Mouse (Mus musculus): ENCODE results near the gene Hsdl2. TPM values are rescaled to one million over a fixed set of nuclear protein-coding genes. Genes with fewer than 3 reads are reported as not detected.
"Not testable (repeated sequence)": the region's sequence is repeated elsewhere in the genome, so short reads cannot be mapped to it uniquely, and the experiment has no call there.

The Hsdl2 gene
- total and polyA plus RNA-seq, 2 experiments from 2014 or later: 17.2 to 24.7 TPM

DNA sequence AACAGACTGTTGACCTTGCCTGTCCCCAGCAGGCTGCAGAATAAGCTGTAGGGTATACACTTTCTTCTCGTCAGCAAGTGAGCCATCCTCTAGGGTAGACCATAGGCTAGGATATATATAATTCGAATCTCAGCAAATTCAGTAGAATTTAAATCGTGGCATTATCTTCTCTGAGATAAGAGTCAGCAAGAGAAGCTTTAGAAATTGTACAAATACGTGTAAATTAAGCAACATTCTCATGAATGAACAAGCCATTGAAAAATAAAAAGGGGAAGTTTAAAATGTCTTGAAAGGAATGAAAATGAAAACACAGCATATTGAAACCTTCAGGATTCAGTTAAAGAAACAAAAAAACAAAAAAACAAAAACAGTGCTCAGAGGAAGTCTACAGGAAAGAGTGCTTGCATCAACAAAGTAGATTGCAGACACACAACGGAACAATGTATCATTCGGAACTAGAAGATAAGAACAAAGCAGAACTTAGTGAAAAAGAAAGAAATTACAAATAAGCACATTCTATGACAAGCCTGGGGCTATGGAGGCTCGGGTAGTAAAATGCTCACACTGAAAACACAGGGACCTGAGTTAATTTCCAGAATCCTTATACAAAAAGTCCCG lies 15.7 kb upstream of the Hsdl2 start:
- no peak overlapping the region for H3K27ac ChIP-seq (ENCODE audit: low read depth, low read length)
- 75% methylated on average over 8 of the region's 8 CpGs for WGBS

DNA sequence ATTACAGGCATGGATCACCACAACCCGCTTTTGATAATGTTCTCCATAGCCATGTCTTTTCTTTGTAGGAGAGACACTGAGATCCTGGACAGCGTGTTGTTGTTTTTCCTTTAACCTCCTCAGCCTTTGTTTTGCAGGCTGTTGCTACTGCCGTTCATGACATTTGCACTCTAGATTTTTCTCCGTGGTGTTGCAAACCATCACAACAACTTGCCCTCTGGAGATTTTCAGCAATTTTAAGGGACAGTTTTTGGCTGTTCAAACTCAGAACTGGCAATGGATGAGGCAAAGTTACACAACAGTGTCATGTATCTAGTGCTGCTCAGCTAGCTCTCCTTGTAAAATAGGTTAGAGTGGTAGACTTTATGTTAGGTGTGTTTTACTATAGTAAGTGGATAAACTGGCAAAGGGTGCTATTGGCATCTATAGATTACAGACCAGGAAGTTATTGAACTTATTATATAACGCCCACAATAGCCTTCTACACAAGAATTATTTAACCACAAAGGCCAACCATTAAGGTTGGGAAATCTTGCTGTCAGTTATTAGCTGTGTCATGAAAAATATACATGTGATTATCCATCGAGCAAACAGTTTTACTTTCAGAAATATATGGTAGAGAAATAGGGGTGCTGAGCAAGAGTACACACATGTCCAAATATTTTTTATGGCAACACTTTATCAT lies 13.6 kb upstream of the Hsdl2 start:
- no peak overlapping the region for H3K27ac ChIP-seq (ENCODE audit: low read depth, low read length)
- no peak for TF ChIP-seq CTCF (IDR thresholded peaks at IDR 0.05; ENCODE audit: low read depth)
- H3K4me3 ChIP-seq (ENCODE audit: low read depth, low read length): no peak overlapping the region
- no peaks in the 10 kb centered on the region for H3K27me3 ChIP-seq (ENCODE audit: insufficient read depth, low read length)
- no peaks in the 10 kb centered on the region for H3K36me3 ChIP-seq (ENCODE audit: insufficient read depth)
- 83% methylated on average over 6 of the region's 6 CpGs for WGBS
- H3K4me2 ChIP-seq (ENCODE audit: low read depth): no peak overlapping the region
- H3K4me1 ChIP-seq (ENCODE audit: insufficient read depth): no peaks in the 10 kb centered on the region
- H3K9me3 ChIP-seq (ENCODE audit: low read length): 0 out of 2 replicates have a peak, but pooled peaks cover 3% of the 10 kb centered on the region
- ATAC-seq (no peak), DNase-seq (no peak)
- H3K9ac ChIP-seq: no peak overlapping the region

More for the DNA sequence above, 15.7 kb upstream of the Hsdl2 start:
- no peak for TF ChIP-seq CTCF (IDR thresholded peaks at IDR 0.05; ENCODE audit: low read depth)
- no peaks in the 10 kb centered on the region for H3K4me1 ChIP-seq (ENCODE audit: insufficient read depth)
- DNase-seq (no peak), ATAC-seq (no peak)
- H3K27me3 ChIP-seq (ENCODE audit: insufficient read depth, low read length): no peaks in the 10 kb centered on the region
- no peak overlapping the region for H3K4me2 ChIP-seq (ENCODE audit: low read depth)
- no peak overlapping the region for H3K9ac ChIP-seq
- H3K36me3 ChIP-seq (ENCODE audit: insufficient read depth): no peaks in the 10 kb centered on the region
- H3K9me3 ChIP-seq (ENCODE audit: low read length): 0 out of 2 replicates have a peak, but pooled peaks cover 3% of the 10 kb centered on the region
- H3K4me3 ChIP-seq (ENCODE audit: low read depth, low read length): no peak overlapping the region

DNA sequence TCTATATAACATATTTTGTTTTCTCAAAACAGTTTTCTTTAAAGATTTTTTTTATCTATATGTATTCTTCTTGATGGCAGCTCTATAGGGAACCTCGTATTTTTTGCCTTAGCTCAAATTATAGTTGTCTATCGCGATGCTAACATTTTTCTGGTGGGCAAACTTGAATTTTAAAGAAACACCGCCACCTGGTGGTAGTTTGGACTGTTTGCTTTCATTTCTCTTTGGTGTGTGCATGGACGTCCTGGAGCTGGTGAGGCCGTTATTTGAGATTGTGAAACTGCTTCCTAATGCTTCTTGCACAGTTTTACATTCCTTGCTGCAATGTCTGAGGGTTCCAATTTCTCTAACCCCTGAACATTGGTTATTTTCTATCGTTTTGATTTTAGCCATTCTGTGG lies 11.8 kb upstream of the Hsdl2 start:
- DNase-seq (peak; percentile 92), ATAC-seq (peak; percentile 83)
- no peak overlapping the region for H3K4me2 ChIP-seq (ENCODE audit: low read depth)
- no peaks in the 10 kb centered on the region for H3K36me3 ChIP-seq (ENCODE audit: insufficient read depth)
- no peaks in the 10 kb centered on the region for H3K4me1 ChIP-seq (ENCODE audit: insufficient read depth)
- H3K27me3 ChIP-seq (ENCODE audit: insufficient read depth, low read length): no peaks in the 10 kb centered on the region
- H3K9ac ChIP-seq: no peak overlapping the region
- H3K27ac ChIP-seq (ENCODE audit: low read depth, low read length): no peak overlapping the region
- TF ChIP-seq CTCF (IDR thresholded peaks at IDR 0.05; ENCODE audit: low read depth): peak; percentile 82
- H3K9me3 ChIP-seq (ENCODE audit: low read length): 0 out of 2 replicates have a peak, but pooled peaks cover 3% of the 10 kb centered on the region
- no peak overlapping the region for H3K4me3 ChIP-seq (ENCODE audit: low read depth, low read length)
- WGBS: under 1% methylated on average over 7 of the region's 7 CpGs

DNA sequence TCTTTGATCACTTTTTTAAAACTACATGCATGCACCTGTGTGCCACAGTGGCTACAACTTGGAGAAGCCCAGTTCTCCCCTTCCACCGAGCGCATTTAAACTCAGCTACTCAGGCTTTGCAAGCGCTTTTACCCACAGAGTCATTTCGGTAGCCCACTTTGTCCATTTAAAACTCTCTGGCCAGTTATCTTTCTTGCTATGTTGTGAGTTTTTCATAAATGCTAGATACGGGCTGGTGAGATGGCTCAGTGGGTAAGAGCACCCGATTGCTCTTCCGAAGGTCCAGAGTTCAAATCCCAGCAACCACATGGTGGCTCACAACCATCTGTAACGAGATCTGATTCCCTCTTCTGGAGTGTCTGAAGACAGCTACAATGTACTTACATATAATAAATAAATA lies 10.8 kb upstream of the Hsdl2 start:
- not testable (repeated sequence) for H3K4me3 ChIP-seq (ENCODE audit: low read depth, low read length); H3K9ac ChIP-seq; ATAC-seq; H3K4me2 ChIP-seq (ENCODE audit: low read depth); H3K4me1 ChIP-seq (ENCODE audit: insufficient read depth); H3K27me3 ChIP-seq (ENCODE audit: insufficient read depth, low read length); H3K27ac ChIP-seq (ENCODE audit: low read depth, low read length); H3K9me3 ChIP-seq (ENCODE audit: low read length); H3K36me3 ChIP-seq (ENCODE audit: insufficient read depth); DNase-seq
- 95% methylated on average over 7 of the region's 8 CpGs for WGBS

DNA sequence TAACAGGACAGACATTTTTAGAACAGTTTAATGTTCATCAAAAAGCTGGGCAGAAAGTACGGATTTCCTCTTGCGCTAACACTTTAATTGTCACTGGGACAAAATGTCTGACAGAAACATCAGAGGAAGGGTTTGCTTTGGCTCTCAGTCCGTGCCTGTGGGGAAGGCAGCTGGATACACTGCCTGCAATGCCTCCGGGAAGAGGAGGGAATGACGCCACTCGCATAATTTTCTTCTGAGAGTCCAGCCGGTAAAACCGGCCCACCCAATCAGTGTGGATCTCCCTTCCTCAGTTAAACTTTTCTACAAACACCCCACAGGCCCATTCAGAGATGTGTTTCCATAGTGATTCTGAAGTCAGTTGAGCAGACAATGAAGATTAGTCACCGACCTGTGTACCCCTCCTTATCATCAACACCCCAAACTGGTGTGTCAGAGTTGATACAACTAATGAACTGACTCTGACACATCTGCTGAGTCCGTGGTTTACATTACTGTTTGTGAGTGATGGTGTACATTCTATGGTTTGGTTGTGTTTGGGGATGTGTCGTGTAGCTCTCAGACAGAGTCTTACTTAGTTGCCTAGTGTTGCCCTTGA lies 8.7 kb upstream of the Hsdl2 start:
- ATAC-seq (no peak), DNase-seq (no peak)
- TF ChIP-seq CTCF (IDR thresholded peaks at IDR 0.05; ENCODE audit: low read depth): no peak
- no peaks in the 10 kb centered on the region for H3K9me3 ChIP-seq (ENCODE audit: low read length)
- no peak overlapping the region for H3K4me2 ChIP-seq (ENCODE audit: low read depth)
- H3K27ac ChIP-seq (ENCODE audit: low read depth, low read length): no peak overlapping the region
- WGBS: 79% methylated on average over 11 of the region's 11 CpGs
- H3K4me1 ChIP-seq (ENCODE audit: insufficient read depth): no peaks in the 10 kb centered on the region
- H3K36me3 ChIP-seq (ENCODE audit: insufficient read depth): no peaks in the 10 kb centered on the region
- H3K4me3 ChIP-seq (ENCODE audit: low read depth, low read length): no peak overlapping the region
- no peak overlapping the region for H3K9ac ChIP-seq
- no peaks in the 10 kb centered on the region for H3K27me3 ChIP-seq (ENCODE audit: insufficient read depth, low read length)

DNA sequence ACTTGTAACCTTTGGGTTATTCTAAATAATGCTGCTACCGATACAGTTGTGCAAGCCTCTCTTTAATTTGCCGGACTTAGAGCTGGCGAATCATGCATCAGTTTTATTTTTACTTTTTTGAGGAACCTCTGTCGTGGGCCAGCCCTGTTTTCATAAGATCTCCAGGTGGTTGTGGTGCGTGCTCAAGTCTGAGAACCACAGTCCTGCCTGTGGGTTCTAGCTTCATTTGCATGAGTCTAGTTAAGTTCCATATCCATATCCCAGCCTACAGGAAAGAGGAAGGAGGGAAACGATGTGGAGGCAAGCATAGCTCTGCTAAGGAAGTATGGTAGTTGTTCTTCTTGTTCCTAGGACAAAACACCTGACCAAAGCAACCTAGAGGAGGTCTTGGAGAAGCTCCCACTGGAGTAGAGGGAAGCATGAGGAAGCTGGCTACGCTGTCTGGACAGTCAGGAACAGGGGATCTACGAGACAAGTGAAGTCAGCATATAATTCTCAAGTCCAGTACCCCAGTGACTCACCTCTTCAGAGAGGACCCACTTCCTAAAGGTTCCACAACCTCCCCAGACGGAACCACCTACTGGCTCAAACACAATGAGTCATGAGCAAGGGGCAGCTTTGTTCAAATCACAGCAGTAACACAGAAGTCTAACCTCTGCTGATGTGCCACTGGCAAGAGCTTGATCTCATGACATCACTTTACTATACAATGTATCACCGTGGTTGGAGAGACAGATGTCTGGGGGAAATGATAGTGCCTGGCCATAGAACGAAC lies 6.0 kb upstream of the Hsdl2 start:
- no peaks in the 10 kb centered on the region for H3K36me3 ChIP-seq (ENCODE audit: insufficient read depth)
- no peaks in the 10 kb centered on the region for H3K4me1 ChIP-seq (ENCODE audit: insufficient read depth)
- DNase-seq: no peak
- H3K4me3 ChIP-seq (ENCODE audit: low read depth, low read length): no peak overlapping the region
- H3K9me3 ChIP-seq (ENCODE audit: low read length): no peaks in the 10 kb centered on the region
- ATAC-seq: no peak
- no peaks in the 10 kb centered on the region for H3K27me3 ChIP-seq (ENCODE audit: insufficient read depth, low read length)
- TF ChIP-seq CTCF (IDR thresholded peaks at IDR 0.05; ENCODE audit: low read depth): no peak
- WGBS: 88% methylated on average over 11 of the region's 11 CpGs
- H3K9ac ChIP-seq: no peak overlapping the region
- no peak overlapping the region for H3K4me2 ChIP-seq (ENCODE audit: low read depth)
- H3K27ac ChIP-seq (ENCODE audit: low read depth, low read length): no peak overlapping the region
